Mouse (Mus musculus) midbrain, embryonic 16.5 days (tissue): Measurements from ENCODE around the gene Dusp16. TPM values are rescaled to one million over a fixed set of nuclear protein-coding genes. Genes with fewer than 3 reads are reported as not detected.

Experiments used
- ATAC-seq: fragments of 200-750 bp; cut with Nextera tagmentation; 2 replicates; pipeline ENCODE4 v1.8.0; 2017; ENCODE audit warnings: moderate TSS enrichment
- H3K27ac ChIP-seq: fragments of 300-500 bp; sonication (generic); 2 replicates; pipeline ENCODE4 v1.5.1; 2014; ENCODE audit warnings: mild to moderate bottlenecking, low read length, mixed read lengths
- H3K27me3 ChIP-seq: fragments of 300-500 bp; sonication (generic); 2 replicates; pipeline ENCODE4 v1.6.1; 2014; ENCODE audit warnings: low read depth, low read length, mixed read lengths; ENCODE audit not compliant: control insufficient read depth, insufficient read depth
- H3K36me3 ChIP-seq: fragments of 300-500 bp; sonication (generic); 2 replicates; pipeline ENCODE4 v1.6.1; 2014; ENCODE audit warnings: mild to moderate bottlenecking, low read length, moderate library complexity, mixed read lengths; ENCODE audit not compliant: control insufficient read depth, insufficient read depth
- H3K4me1 ChIP-seq: fragments of 300-500 bp; sonication (generic); 2 replicates; pipeline ENCODE4 v1.6.1; 2014; ENCODE audit warnings: mild to moderate bottlenecking, low read length, mixed read lengths; ENCODE audit not compliant: control insufficient read depth, insufficient read depth
- H3K4me2 ChIP-seq: fragments of 300-500 bp; sonication (generic); 2 replicates; pipeline ENCODE4 v1.6.1; 2014; ENCODE audit warnings: mild to moderate bottlenecking, low read length, mixed read lengths
- H3K4me3 ChIP-seq: fragments of 300-500 bp; sonication (generic); 2 replicates; pipeline ENCODE4 v1.5.1; 2014; ENCODE audit warnings: low read depth, mild to moderate bottlenecking, low read length, moderate library complexity, mixed read lengths
- H3K9ac ChIP-seq: fragments of 300-500 bp; sonication (generic); 2 replicates; pipeline ENCODE4 v1.6.1; 2014; ENCODE audit warnings: low read depth, low read length, mixed read lengths
- H3K9me3 ChIP-seq: fragments of 300-500 bp; sonication (generic); replicated peaks from 2 replicates; pipeline ENCODE4 v1.6.1; 2014; ENCODE audit warnings: mild to moderate bottlenecking, low read length, mixed read lengths; ENCODE audit not compliant: control insufficient read depth, poor library complexity, severe bottlenecking
- WGBS: fragments of 180-500 bp; shearing (Covaris S2); extraction: QIAGEN DNeasy Blood & Tissue Kit; methylation state at CpG from one replicate; pipeline ENCODE4 v1.1.7; 2014; 5-methylcytosine and 5-hydroxymethylcytosine counted together
- polyA plus RNA-seq: library from polyadenylated mRNA; unstranded; fragments of >200 nt; fragmentation: Nextera tagmentation; extraction: Ambion mirVana; gene quantifications from 2 replicates; pipeline ENCODE4 v1.2.1, GENCODE M21; 2015

Gene Dusp16
- polyA plus RNA-seq, 1 experiment from 2014 or later = 5.5 TPM

DNA sequence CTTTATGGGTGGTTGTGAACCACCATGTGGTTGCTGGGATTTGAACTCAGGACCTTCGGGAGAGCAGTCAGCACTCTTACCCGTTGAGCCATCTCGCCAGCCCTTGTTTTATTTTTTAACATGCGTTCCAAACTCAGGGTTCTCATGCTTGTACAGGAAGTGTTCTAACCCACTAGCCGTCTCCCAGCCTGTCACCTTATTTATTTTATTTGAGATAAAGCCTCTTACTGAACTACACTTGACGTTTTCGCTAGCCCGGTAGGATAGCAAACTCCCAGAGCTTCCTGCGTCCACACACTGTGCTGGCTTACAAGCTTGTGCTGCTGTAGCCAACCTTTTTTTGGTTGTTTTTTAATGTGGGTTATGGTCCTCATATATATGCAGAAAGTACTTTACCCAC is 126.6 kb downstream of the Dusp16 start:
- no peak for ATAC-seq
- Histone ChIP-seq H3K27ac (no peak overlapping the region), H3K9ac (no peak overlapping the region), H3K36me3 (no peaks in the 10 kb centered on the region), H3K4me3 (no peak overlapping the region), H3K27me3 (no peaks in the 10 kb centered on the region), H3K9me3 (no peaks in the 10 kb centered on the region), H3K4me2 (no peak overlapping the region), H3K4me1 (no peaks in the 10 kb centered on the region)
- 87% methylated on average over 9 of the region's 9 CpGs for WGBS

Other genes with a start within 250 kb of the Dusp16 start
- gene Lrp6, start 225.7 kb downstream of the Dusp16 start, polyA plus RNA-seq = 14.4 and 16.7 TPM in 2 replicates
- 1.0 and 1.2 TPM in 2 replicates for gene Mansc1, start 160.1 kb downstream of the Dusp16 start, polyA plus RNA-seq
- gene Borcs5, start 153.1 kb downstream of the Dusp16 start, polyA plus RNA-seq = 45.3 and 46.2 TPM in 2 replicates
- gene Crebl2, start 37.5 kb upstream of the Dusp16 start, polyA plus RNA-seq = 4.3 and 4.8 TPM in 2 replicates
- gene Gpr19, start 106.0 kb upstream of the Dusp16 start, polyA plus RNA-seq = 44.7 and 46.8 TPM in 2 replicates
- 20.7 and 22.6 TPM in 2 replicates for gene Cdkn1b, start 127.8 kb upstream of the Dusp16 start, polyA plus RNA-seq
- gene Apold1, start 189.1 kb upstream of the Dusp16 start, polyA plus RNA-seq = 4.2 and 5.5 TPM in 2 replicates
- 75.1 and 78.2 TPM in 2 replicates for gene Ddx47, start 219.0 kb upstream of the Dusp16 start, polyA plus RNA-seq